ENCODE assay signal across 28 mouse cellular contexts in the genomic region with DNA sequence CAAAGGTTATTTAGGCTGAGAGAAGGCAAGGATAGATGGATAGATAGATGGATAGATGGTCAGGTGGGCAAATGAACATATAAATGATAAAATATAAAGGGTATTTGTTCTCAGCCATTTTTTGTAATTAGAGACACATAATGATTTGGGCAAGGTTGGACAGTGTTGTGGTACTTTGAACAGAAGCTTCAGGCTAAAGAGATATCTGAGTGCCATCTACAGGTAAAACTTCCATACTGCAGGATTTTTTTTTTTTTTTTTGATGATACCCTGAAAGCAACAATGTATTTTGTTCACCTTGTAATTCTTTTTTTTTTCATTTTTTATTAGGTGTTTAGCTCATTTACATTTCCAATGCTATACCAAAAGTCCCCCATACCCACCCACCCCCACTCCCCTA.
A peak's percentile ranks its signal among the peaks of the same experiment; 100 is the strongest.
DNase-seq lines count a peak whose midpoint lies in the region; ATAC-seq and TF ChIP-seq lines count a peak whose summit lies in the region.
"Had no signal": no experiment of that assay in that cellular context is flagged by ENCODE, and none has a peak within 500 bp of the region (broad histone marks: within the 10 kb centered on the region; RNA-seq: fewer than 3 reads in every experiment).

No protein-coding gene starts in this region.

- ATAC-seq in forebrain, postnatal 0 days: no peak
- ATAC-seq in forebrain, embryonic 15.5 days (replicated peaks): no peak
- no peak for ATAC-seq in megakaryocyte, adult 5-6 weeks (ENCODE audit: poor library complexity, severe bottlenecking)
- ATAC-seq: forebrain, embryonic 16.5 days had no signal

- no peaks in the 10 kb centered on the region for H3K4me1 ChIP-seq in forebrain, postnatal 0 days (ENCODE audit: insufficient read depth)
- H3K4me1 ChIP-seq in forebrain, embryonic 15.5 days: no peaks in the 10 kb centered on the region
- H3K4me1 ChIP-seq in MEL (ENCODE audit: control insufficient read depth in 1 of 2, insufficient read depth in 2 of 2, low read length in 2 of 2): no peaks in the 10 kb centered on the region
- no peaks in the 10 kb centered on the region for H3K4me1 ChIP-seq in cerebellum, adult 2 months (ENCODE audit: control insufficient read depth, insufficient read depth, low read length)
- H3K4me1 ChIP-seq: embryonic facial prominence, embryonic 13.5 days; forebrain, embryonic 10.5 days; kidney, embryonic 15.5 days; limb, embryonic 13.5 days; neural tube, embryonic 15.5 days; stomach, embryonic 15.5 days had no signal

- no peak overlapping the region for H3K4me2 ChIP-seq in forebrain, postnatal 0 days (ENCODE audit: low read depth)
- no peak overlapping the region for H3K4me2 ChIP-seq in forebrain, embryonic 15.5 days (replicated peaks)
- H3K4me2 ChIP-seq: embryonic facial prominence, embryonic 13.5 days; kidney, embryonic 15.5 days; limb, embryonic 13.5 days; liver, embryonic 11.5 days; neural tube, embryonic 15.5 days; stomach, embryonic 15.5 days had no signal

- no peak overlapping the region for H3K27ac ChIP-seq in forebrain, postnatal 0 days (ENCODE audit: low read depth, low read length)
- no peak overlapping the region for H3K27ac ChIP-seq in forebrain, embryonic 15.5 days (replicated peaks)
- H3K27ac ChIP-seq in layer of hippocampus, adult 2 months: no peak overlapping the region
- H3K27ac ChIP-seq in MEL (ENCODE audit: control insufficient read depth, low read depth, low read length): no peak overlapping the region
- no peak overlapping the region for H3K27ac ChIP-seq in cerebellum, adult 2 months (ENCODE audit: insufficient read depth, low read length)
- H3K27ac ChIP-seq: embryonic facial prominence, embryonic 13.5 days; forebrain, embryonic 10.5 days; kidney, embryonic 15.5 days; limb, embryonic 13.5 days; neural tube, embryonic 15.5 days; stomach, embryonic 15.5 days had no signal

- H3K9ac ChIP-seq in forebrain, postnatal 0 days: no peak overlapping the region
- no peak overlapping the region for H3K9ac ChIP-seq in forebrain, embryonic 15.5 days (replicated peaks)
- no peak overlapping the region for H3K9ac ChIP-seq in MEL (ENCODE audit: control insufficient read depth, low read depth, low read length, poor library complexity, severe bottlenecking)
- H3K9ac ChIP-seq: embryonic facial prominence, embryonic 13.5 days; kidney, embryonic 15.5 days; limb, embryonic 13.5 days; neural tube, embryonic 15.5 days; stomach, embryonic 15.5 days had no signal

- no peak for TF ChIP-seq POLR2A in MEL (IDR thresholded peaks at IDR 0.05; ENCODE audit: control insufficient read depth in 1 of 2, insufficient read depth in 1 of 2, low read depth in 1 of 2, low read length in 2 of 2, poor library complexity in 1 of 2)
- no peak for TF ChIP-seq POLR2A in cerebellum, adult 2 months (IDR thresholded peaks at IDR 0.05; ENCODE audit: borderline replicate concordance, insufficient read depth, low read length)

- TF ChIP-seq CTCF in forebrain, postnatal 0 days (IDR thresholded peaks at IDR 0.05; ENCODE audit: low read depth): 0 out of 2 replicates have a peak, but pooled peaks have one; percentile 20
- TF ChIP-seq CTCF in layer of hippocampus, adult 2 months (conservative IDR thresholded peaks at IDR 0.05): peak; percentile 64
- TF ChIP-seq CTCF in MEL (IDR thresholded peaks at IDR 0.05 in 2 of 3, conservative IDR thresholded peaks at IDR 0.05 in 1 of 3; ENCODE audit: control insufficient read depth in 1 of 3, insufficient read depth in 1 of 3, low read depth in 2 of 3, low read length in 3 of 3, poor library complexity in 1 of 3, severe bottlenecking in 1 of 3): no peak; a peak in 1 of 6 replicates
- no peak for TF ChIP-seq CTCF in cerebellum, adult 2 months (IDR thresholded peaks at IDR 0.05; ENCODE audit: borderline replicate concordance, insufficient read depth, low read depth, low read length)

- H3K9me3 ChIP-seq in forebrain, postnatal 0 days (ENCODE audit: low read length): no peaks in the 10 kb centered on the region
- H3K9me3 ChIP-seq in forebrain, embryonic 15.5 days: no peaks in the 10 kb centered on the region
- no peaks in the 10 kb centered on the region for H3K9me3 ChIP-seq in MEL (replicated peaks; ENCODE audit: insufficient read depth, low read length)
- H3K9me3 ChIP-seq: embryonic facial prominence, embryonic 13.5 days; forebrain, embryonic 10.5 days; kidney, embryonic 15.5 days; limb, embryonic 13.5 days; neural tube, embryonic 15.5 days; stomach, embryonic 15.5 days had no signal

- TF ChIP-seq EP300 in MEL (IDR thresholded peaks at IDR 0.05; ENCODE audit: low read depth in 1 of 2, low read length in 2 of 2): no peak

- H3K27me3 ChIP-seq in forebrain, postnatal 0 days (ENCODE audit: insufficient read depth, low read length): no peaks in the 10 kb centered on the region
- H3K27me3 ChIP-seq in forebrain, embryonic 15.5 days: no peaks in the 10 kb centered on the region
- no peaks in the 10 kb centered on the region for H3K27me3 ChIP-seq in MEL (ENCODE audit: control insufficient read depth in 1 of 2, insufficient read depth in 2 of 2, low read length in 2 of 2)
- no peaks in the 10 kb centered on the region for H3K27me3 ChIP-seq in cerebellum, adult 2 months (ENCODE audit: control insufficient read depth, insufficient read depth, low read length)
- H3K27me3 ChIP-seq: embryonic facial prominence, embryonic 13.5 days; neural tube, embryonic 15.5 days; stomach, embryonic 15.5 days had no signal

- H3K4me3 ChIP-seq in forebrain, postnatal 0 days (ENCODE audit: low read depth, low read length): no peak overlapping the region
- no peak overlapping the region for H3K4me3 ChIP-seq in forebrain, embryonic 15.5 days
- H3K4me3 ChIP-seq in layer of hippocampus, adult 2 months: no peak overlapping the region
- H3K4me3 ChIP-seq in MEL (ENCODE audit: control insufficient read depth in 1 of 2, insufficient read depth in 1 of 2, low read depth in 2 of 2, low read length in 2 of 2): no peak overlapping the region
- no peak overlapping the region for H3K4me3 ChIP-seq in cerebellum, adult 2 months (replicated peaks; ENCODE audit: insufficient read depth, low read depth, low read length)
- H3K4me3 ChIP-seq: embryonic facial prominence, embryonic 13.5 days; forebrain, embryonic 10.5 days; kidney, embryonic 15.5 days; limb, embryonic 13.5 days; neural tube, embryonic 15.5 days; stomach, embryonic 15.5 days had no signal

- H3K79me2 ChIP-seq in MEL (ENCODE audit: control insufficient read depth, insufficient read depth, low read length, poor library complexity): no peaks in the 10 kb centered on the region

- no peak for DNase-seq in forebrain, postnatal 0 days
- no peak for DNase-seq in layer of hippocampus, adult 2 months (ENCODE audit: low spot score in 2 of 2)
- no peak for DNase-seq in layer of hippocampus, adult 8-10 months (ENCODE audit: low spot score in 2 of 2)
- DNase-seq in MEL (ENCODE audit: low read depth, low spot score) (peak; percentile 28), adipocyte (ENCODE audit: low spot score) (peak; percentile 4)
- DNase-seq in cerebellum, adult 2 months: no peak
- DNase-seq: adrenal gland, postnatal 14 days; cerebellum, adult 11 months; cerebellum, adult 9-11 months; heart, postnatal 14 days; kidney, adult 18-20 months; kidney, postnatal 4 days; layer of hippocampus, adult 9-11 months; lung, postnatal 4 days; midbrain, embryonic 14.5 days; retina, postnatal 1 day; right cerebral cortex, postnatal 14 days; thymus, postnatal 14 days had no signal

- peak; percentile 2 for TF ChIP-seq RAD21 in MEL (IDR thresholded peaks at IDR 0.05; ENCODE audit: low read depth, low read length)

- no peaks in the 10 kb centered on the region for H3K36me3 ChIP-seq in forebrain, postnatal 0 days (ENCODE audit: insufficient read depth)
- no peaks in the 10 kb centered on the region for H3K36me3 ChIP-seq in forebrain, embryonic 15.5 days
- no peaks in the 10 kb centered on the region for H3K36me3 ChIP-seq in MEL (ENCODE audit: control insufficient read depth in 1 of 2, insufficient read depth in 2 of 2, low read length in 2 of 2)
- H3K36me3 ChIP-seq: embryonic facial prominence, embryonic 13.5 days; forebrain, embryonic 10.5 days; kidney, embryonic 15.5 days; limb, embryonic 13.5 days; neural tube, embryonic 15.5 days; stomach, embryonic 15.5 days had no signal

TF ChIP-seq in MEL, 35 proteins besides CTCF, POLR2A, EP300 and RAD21:
- TF ChIP-seq ZMIZ1 (IDR thresholded peaks at IDR 0.05; ENCODE audit: low read depth, low read length) (no peak), POLR2AphosphoS2 (IDR thresholded peaks at IDR 0.05; ENCODE audit: low read length) (no peak), ZNF384 (IDR thresholded peaks at IDR 0.05; ENCODE audit: low read depth, low read length) (no peak), E2F4 (IDR thresholded peaks at IDR 0.05; ENCODE audit: borderline replicate concordance, low read depth, low read length) (no peak), ZKSCAN1 (IDR thresholded peaks at IDR 0.05; ENCODE audit: low read depth, low read length) (no peak), MYB (IDR thresholded peaks at IDR 0.05; ENCODE audit: low read depth, low read length) (no peak), MXI1 (IDR thresholded peaks at IDR 0.05; ENCODE audit: low read depth, low read length) (no peak), MEF2A (IDR thresholded peaks at IDR 0.05; ENCODE audit: extremely low read depth, insufficient replicate concordance, low read depth, low read length, poor library complexity, severe bottlenecking) (no peak), CHD2 (IDR thresholded peaks at IDR 0.05; ENCODE audit: low read length) (no peak), UBTF (IDR thresholded peaks at IDR 0.05; ENCODE audit: borderline replicate concordance, insufficient read depth, low read depth, low read length) (no peak), USF2 (IDR thresholded peaks at IDR 0.05; ENCODE audit: borderline replicate concordance in 1 of 2, insufficient read depth in 1 of 2, low read depth in 1 of 2, low read length in 2 of 2) (no peak), MAFK (IDR thresholded peaks at IDR 0.05; ENCODE audit: borderline replicate concordance, low read depth, low read length) (no peak), HCFC1 (IDR thresholded peaks at IDR 0.05; ENCODE audit: low read depth, low read length) (no peak), JUND (IDR thresholded peaks at IDR 0.05; ENCODE audit: low read depth, low read length) (no peak), RCOR1 (IDR thresholded peaks at IDR 0.05; ENCODE audit: low read depth, low read length) (no peak), SMC3 (IDR thresholded peaks at IDR 0.05; ENCODE audit: low read depth, low read length) (no peak), CHD1 (IDR thresholded peaks at IDR 0.05; ENCODE audit: low read depth, low read length) (no peak), NELFE (IDR thresholded peaks at IDR 0.05; ENCODE audit: low read depth, low read length) (no peak)

Comparison
In these comparisons a context has a peak if more than half of its experiments do, and no peak if none do; other contexts are left out.
1. DNase-seq: peak in MEL (single experiment) and adipocyte (single experiment); none in forebrain, postnatal 0 days (single experiment), layer of hippocampus, adult 2 months (0 of 2), layer of hippocampus, adult 8-10 months (0 of 2) and cerebellum, adult 2 months (0 of 2).
2. CTCF ChIP-seq: peak in forebrain, postnatal 0 days (single experiment) and layer of hippocampus, adult 2 months (single experiment); none in MEL (0 of 3) and cerebellum, adult 2 months (single experiment).